Mouse (Mus musculus): ENCODE data around the gene Ppa1.

The Ppa1 gene

GRCm38 (mm10) chr10:61696560-61696823, 48.1 kb downstream of the Ppa1 start:
- 9% methylated on average over 19 of the region's 19 CpGs for WGBS

DNA sequence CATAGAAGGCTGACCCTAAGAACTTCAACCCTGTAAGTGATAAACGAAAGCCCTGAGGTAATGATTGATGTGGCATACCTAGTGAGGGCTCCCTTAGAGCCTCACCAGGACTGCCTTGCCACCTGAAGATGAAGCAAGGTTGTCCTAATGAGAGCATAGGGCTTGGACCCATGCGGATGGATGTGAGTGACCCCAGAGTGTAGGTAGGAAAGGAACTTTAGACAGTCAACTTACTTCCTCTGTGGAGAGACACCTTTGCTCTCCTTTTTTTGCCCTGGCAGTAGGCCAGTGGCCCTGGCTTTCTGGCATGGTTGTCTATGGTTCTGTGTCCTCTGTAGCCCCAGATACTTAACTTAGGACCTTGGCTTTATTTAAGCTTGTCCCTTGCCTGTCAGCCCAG, 48.7 kb downstream of the Ppa1 start:
- 84% methylated on average over 2 of the region's 2 CpGs for WGBS

- WGBS: 67% methylated on average over 4 of the region's 4 CpGs
Observed at GRCm38 (mm10) chr10:61704663-61705062, 56.3 kb downstream of the Ppa1 start.

DNA sequence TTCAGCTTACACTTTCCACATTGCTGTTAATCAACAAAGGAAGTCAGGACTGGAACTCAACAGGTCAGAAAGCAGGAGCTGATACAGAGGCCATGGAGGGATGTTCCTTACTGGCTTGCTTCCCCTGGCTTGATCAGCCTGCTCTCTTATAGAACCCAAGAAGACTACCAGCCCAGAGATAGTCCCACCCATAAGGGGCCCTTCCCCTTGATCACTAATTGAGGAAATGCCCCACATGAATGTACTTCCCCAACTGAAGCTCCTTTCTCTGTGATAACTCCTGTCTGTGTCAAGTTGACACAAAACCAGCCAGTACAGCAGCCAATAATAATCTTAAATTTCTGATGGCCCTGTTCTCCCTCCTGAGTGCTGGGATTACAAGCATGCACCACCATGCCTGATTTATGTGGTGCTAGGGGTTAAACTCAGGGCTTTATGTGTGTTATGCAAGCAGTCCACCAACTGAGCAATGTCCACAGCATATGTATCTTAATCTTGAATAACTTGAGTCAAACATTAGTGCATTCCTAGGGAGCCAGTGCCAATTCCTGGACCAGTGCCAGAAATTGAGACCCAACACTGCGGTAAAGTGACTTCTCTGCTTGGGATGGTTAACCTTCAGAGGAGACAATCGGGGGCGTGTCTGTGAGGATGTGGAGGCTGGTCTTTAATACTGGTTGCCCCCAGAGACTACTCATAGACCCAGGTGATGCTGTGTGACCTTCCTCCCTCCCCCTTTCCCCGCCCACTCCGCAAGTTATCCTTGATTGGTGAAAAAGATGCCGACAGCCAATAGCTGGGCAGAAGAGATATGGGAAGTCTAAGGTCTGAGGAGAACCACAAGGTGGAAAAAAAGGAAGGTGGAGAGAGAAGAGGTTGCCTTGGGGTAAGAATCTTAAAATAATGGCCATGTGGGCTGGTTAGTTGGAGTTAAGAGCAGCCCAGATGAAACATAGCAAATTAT, 58.3 kb downstream of the Ppa1 start:
- 71% methylated on average over 6 of the region's 6 CpGs for WGBS

DNA sequence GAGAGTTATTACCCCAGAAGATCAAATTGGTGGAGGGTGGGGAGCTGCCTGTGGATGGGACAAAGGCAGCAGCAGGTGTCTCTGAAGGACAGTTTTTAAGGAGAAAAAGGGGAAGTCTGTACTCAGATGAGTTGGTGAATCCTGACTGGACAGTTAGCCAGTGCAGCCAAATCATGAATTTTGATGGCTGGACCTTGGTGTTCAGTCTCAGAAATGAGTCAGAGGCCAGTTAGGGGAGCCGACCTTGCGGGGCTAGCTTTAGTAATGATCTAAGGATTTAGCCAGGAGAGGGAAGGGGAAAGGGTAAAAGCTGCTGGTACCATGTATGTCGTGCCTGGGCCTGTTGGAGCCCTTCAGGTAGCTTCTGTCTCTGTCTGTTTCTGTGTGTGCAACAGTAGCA, 65.2 kb downstream of the Ppa1 start:
- 90% methylated on average over 3 of the region's 3 CpGs for WGBS

DNA sequence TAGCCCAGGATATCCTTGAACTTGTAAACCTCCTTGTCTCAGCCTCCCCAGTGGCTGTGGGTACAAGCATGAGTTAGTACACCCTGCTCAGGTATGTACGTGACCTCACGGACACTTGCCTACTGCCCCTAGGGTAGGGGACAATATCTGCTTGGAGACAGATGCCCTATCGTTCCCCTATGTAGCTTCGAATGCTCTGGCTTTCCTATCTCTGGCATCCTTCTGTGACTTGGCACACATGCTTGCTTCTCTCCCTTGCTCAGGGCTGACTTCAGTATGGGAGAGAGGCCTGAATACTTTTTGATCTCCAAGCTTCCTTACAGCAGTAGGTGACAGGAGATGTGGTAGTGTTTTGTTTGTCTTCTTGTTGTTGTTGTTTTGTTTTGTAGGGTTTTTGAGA, 65.8 kb downstream of the Ppa1 start:
- WGBS: 90% methylated on average over 4 of the region's 4 CpGs

GRCm38 (mm10) chr10:61714771-61715461, 66.6 kb downstream of the Ppa1 start, which contains the start of gene Aifm2:
Gene Aifm2, plus strand, starts transcription at chr10:61715263.
- 14% methylated on average over 35 of the region's 36 CpGs for WGBS

DNA sequence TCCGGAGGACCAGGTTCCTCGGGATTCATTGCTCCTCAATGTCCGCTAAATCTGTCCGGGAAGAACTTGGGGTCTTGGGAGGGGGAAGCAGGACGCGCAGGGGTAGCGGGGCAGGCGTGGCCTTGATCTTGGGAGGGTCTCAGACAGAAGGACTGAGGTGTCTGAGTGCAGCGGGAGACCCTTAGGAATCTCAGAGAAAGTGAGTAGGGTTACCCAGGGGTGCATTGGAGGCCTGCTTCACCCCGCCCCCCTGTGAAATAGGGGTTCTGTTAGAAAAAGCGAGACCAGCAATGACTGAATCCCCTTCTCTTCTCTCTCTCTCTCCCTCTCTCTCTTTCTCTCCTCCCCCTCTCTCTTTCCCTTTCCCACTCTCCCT, 67.1 kb downstream of the Ppa1 start:
- 10% methylated on average over 11 of the region's 11 CpGs for WGBS

DNA sequence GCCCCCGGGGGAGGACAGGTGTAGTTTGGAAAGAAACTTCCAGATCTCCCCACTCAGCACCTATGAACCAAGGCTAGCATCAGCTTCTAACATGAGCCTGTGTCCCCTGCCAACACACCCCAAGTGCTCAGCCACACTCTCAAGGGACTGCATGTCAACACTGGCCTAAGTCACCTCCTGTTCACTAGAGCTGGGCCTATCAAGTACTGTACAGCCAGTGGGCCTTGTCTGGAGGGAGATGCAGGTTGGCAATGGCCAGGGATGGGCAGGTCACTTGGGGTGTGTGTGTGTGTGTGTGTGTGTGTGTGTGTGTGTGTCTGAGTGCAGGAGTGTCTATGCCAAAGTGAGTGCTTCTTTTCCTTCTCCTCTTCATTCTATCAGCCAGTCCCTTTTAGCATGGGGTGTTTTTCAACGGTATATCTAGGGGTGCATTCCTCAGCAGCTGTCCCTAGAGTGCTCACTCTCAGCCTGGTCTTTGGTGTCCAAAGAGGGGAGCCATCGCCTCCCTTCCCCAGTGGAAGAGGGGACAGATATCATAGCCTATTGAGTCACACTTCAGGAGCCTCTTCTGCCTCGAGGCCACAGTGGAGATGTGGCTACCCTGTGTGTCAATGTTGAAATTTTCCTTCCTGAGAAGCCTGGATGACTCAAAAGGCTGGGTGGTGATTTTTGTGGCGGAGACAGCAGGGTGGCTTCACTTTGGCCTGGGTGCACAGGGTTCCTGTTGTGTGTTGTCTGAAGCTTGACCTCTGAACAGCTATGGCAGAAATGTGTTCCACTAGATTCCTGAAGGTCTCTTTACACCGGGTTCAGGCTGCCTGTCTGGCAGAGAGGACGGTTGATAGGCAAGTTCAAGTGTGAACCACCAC, 67.9 kb downstream of the Ppa1 start:
- 81% methylated on average over 7 of the region's 7 CpGs for WGBS

DNA sequence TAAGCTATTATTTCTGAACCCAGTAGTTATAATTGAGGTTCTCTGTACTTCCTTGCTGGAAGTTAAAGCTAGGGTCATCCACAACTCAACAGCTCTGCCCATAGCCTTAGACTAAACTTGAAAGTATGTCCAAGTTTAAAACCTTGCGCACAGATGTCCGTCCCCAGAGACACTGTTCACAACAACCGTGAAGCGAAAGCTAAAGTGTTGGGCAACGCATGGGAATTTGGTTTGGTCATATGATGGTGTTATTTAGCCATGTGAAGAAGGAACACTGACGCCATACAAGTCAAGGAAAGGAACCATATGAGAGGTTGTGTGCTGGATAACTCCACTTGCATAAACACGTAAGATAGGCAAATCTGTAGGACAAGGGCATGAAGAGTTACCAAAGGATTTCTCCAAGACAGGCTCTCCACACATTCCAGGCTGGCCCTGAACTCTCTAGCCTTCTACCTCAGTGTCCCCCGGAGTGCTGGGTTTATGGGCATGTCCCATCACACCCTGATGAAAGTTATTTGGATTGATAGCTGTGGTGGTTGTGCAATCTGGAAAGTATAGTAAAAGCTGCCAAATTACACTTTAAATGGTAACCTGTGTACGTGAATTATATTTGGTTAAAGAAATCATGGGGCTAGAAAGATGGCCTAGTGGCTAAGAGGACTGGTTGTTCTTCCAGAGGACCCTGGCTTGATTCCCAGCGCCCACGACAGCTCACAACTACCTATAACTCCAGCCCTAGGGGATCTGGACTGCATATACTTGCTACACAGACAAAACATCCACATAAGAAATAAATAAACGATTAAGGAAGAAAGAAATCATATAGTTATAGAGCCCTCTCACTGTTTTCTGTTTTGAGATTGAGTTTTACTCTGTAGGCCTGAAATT, 69.3 kb downstream of the Ppa1 start:
- WGBS: 93% methylated on average over 12 of the region's 12 CpGs

DNA sequence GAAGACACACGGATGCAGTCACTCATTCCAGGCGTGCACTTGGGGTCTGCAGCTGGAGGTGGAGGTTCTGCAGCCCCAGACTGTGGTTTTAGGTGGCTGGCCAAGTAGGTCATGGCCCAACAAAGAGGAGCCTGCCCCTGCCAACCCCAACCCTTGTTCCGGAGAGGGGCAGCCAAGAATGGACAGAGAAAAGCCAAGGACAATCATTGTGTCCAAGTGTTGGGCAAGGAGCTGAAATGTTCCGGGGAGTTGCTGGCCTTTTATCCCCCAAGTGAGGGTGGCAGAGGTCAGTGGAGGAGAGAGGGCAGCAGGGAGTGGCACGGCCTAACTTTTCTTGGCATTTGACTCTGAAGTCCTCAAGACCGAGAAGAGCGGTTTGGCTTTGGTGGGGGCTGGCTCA, 72.0 kb downstream of the Ppa1 start:
- WGBS: 85% methylated on average over 7 of the region's 7 CpGs

- 86% methylated on average over 3 of the region's 3 CpGs for WGBS
Observed at GRCm38 (mm10) chr10:61722215-61722614, 73.9 kb downstream of the Ppa1 start.

- 68% methylated on average over 6 of the region's 6 CpGs for WGBS
Observed at GRCm38 (mm10) chr10:61723271-61723670, 74.9 kb downstream of the Ppa1 start.

Measured in cerebral cortex, adult 2 months (tissue).